Mouse (Mus musculus): ENCODE measurements around the gene Hist1h2af. TPM values are rescaled to one million over a fixed set of nuclear protein-coding genes. Genes with fewer than 3 reads are reported as not detected.
"Not testable (repeated sequence)": the region's sequence is repeated elsewhere in the genome, so short reads cannot be mapped to it uniquely, and the experiment has no call there.

Hist1h2af gene
- polyA plus RNA-seq, 1 experiment from 2014 or later: 0.82 TPM

GRCm38 (mm10) chr13:23529480-23530165, 4.1 kb upstream of the Hist1h2af start:
- H3K9ac ChIP-seq: peak overlapping the region; percentile 62
- H3K27ac ChIP-seq (replicated peaks): peak overlapping the region; percentile 96
- peaks cover 48% of the 10 kb centered on the region for H3K4me1 ChIP-seq (replicated peaks)
- ATAC-seq (ENCODE audit: low FRiP score, low read depth): no peak
- H3K36me3 ChIP-seq: no peaks in the 10 kb centered on the region
- peak overlapping the region; percentile 52 for H3K4me3 ChIP-seq
- WGBS: 33% methylated on average over 2 of the region's 2 CpGs
- H3K9me3 ChIP-seq: no peaks in the 10 kb centered on the region
- H3K4me2 ChIP-seq: peak overlapping the region; percentile 89
- no peaks in the 10 kb centered on the region for H3K27me3 ChIP-seq

DNA sequence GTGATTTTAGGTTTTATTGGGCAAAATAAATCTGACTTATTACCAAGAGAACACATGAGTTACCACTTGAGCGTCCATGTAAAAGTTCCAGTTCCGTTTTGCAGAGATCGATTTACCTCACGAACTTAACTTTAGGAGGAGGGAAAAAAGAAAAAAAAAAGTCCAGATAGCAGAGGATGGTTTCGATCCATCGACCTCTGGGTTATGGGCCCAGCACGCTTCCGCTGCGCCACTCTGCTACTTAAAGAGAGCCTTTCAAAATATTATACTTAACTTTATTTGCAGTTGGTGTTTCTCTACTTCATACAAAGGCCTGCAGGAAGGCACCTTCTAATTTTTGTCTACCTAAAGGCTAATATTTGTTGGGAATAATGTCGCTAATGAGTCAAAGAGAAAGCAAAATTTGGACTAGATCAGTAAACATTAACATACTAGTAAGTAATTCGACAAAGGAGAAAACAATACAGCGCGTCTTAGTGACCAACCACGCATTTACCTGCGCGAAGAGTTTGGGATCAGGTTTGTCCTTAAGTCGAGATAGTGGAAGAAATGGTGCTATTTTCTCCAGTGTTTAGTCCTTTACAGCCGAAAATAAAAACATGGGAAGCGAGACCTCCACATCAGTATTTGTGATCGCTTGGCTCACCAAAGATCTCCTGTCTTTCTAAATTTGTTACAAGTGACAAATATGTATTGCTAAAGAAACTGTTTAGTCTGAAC, 3.4 kb upstream of the Hist1h2af start:
- no peak for ATAC-seq (ENCODE audit: low FRiP score, low read depth)
- under 1% methylated on average over 20 of the region's 20 CpGs for WGBS

DNA sequence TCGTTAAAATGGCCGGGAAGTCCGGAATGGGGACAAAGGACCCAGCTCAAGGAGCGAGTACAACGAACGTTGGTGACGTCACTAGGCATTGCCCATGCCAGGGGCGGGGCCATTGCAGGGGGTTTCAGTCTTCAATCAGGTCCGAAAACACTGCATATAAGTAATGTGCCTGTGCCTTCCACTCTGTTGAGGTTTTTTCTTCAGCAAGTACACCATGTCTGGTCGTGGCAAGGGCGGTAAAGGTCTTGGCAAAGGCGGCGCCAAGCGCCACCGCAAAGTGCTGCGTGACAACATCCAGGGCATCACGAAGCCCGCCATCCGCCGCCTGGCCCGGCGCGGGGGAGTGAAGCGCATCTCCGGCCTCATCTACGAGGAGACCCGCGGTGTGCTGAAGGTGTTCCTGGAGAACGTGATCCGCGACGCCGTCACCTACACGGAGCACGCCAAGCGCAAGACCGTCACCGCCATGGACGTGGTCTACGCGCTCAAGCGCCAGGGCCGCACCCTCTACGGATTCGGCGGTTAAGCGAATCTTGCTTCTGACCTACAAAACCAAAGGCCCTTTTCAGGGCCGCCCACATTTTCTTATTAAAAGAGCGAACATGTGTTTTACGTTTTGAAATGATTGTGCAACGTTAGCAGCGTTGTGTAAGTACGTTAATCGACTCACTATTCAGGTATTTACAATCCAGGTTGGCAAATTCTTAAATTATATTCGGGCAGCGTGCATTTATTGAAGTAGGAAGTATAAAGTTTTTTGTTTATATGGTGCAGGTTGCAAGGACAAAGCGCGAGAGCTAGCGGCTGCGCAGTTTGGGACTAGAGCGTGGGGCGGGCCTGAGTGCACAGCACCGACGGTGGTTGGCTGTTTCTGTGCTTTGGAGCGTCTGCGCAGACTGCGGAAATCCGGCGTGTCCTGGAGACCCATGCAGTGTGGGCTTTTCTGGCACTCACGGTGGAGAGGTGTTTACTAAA, 2.5 kb upstream of the Hist1h2af start, which contains the start of gene Hist1h4h:
Gene Hist1h4h, plus strand, starts transcription at position 150 of the 975 bp plus-strand sequence.
- H3K9ac ChIP-seq: peak within 1 kb of the TSS; percentile 62
- no peaks in the 10 kb centered on the region for H3K9me3 ChIP-seq
- H3K4me2 ChIP-seq: peak within 1 kb of the TSS; percentile 89
- peak; percentile 85 for ATAC-seq (ENCODE audit: low FRiP score, low read depth)
- H3K36me3 ChIP-seq: no peaks in the 10 kb centered on the region
- WGBS: under 1% methylated on average over 60 of the region's 70 CpGs
- no peaks in the 10 kb centered on the region for H3K27me3 ChIP-seq
- H3K4me1 ChIP-seq (replicated peaks): peaks cover 48% of the 10 kb centered on the region
- H3K4me3 ChIP-seq: peak within 1 kb of the TSS; percentile 52
- peak within 1 kb of the TSS; percentile 96 for H3K27ac ChIP-seq (replicated peaks)

More for the DNA sequence above, 3.4 kb upstream of the Hist1h2af start:
- Histone ChIP-seq H3K4me3 (peak overlapping the region; percentile 52), H3K4me1 (replicated peaks) (peaks cover 51% of the 10 kb centered on the region), H3K9me3 (no peaks in the 10 kb centered on the region), H3K27me3 (no peaks in the 10 kb centered on the region), H3K27ac (replicated peaks) (peak overlapping the region; percentile 96), H3K36me3 (no peaks in the 10 kb centered on the region), H3K9ac (peak overlapping the region; percentile 62), H3K4me2 (peak overlapping the region; percentile 89)

DNA sequence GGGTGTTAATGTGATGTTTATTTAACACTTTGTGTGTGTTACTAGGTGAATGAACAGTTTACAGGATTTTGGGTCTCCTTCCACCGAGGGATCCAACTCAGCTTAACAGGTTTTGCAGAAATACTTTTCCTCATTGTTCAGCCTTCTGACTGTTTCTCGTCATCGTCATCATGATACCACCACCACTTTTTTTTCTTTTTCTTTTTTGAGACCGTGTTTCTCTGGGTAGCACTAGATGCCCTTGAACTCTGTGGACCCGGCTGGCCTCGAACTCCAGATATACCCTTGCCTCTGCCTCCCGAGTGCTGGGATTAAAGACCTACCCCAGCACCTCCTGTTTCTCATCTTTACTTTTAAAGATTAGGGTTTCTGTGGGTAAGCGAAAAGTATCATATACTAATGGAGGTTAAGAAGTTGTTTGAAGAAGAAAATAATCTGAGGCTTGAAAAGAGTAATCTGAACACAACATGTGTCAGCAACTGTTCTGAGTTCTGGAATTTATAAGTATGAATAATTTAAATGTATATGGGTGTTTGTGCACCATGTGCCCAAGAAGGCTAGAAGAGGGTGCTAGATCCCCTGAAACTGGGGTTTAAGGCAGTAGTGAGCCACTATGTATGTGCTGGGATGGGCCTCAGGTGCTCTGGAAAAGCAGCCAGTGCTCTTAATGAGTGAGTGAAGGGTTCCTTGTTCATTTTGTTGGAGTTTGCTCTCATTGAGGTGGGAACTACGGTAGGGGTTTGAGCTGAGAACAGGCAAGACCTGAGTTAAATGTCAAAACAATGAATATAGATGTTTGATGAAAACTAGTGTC, 1.2 kb upstream of the Hist1h2af start:
- H3K9me3 ChIP-seq: no peaks in the 10 kb centered on the region
- H3K4me2 ChIP-seq: peak overlapping the region; percentile 89
- H3K27ac ChIP-seq (replicated peaks): peak overlapping the region; percentile 96
- ATAC-seq (ENCODE audit: low FRiP score, low read depth): no peak
- no peaks in the 10 kb centered on the region for H3K27me3 ChIP-seq
- no peaks in the 10 kb centered on the region for H3K36me3 ChIP-seq
- H3K9ac ChIP-seq: peak overlapping the region; percentile 62
- peak overlapping the region; percentile 52 for H3K4me3 ChIP-seq
- WGBS: 23% methylated on average over 9 of the region's 9 CpGs
- peaks cover 43% of the 10 kb centered on the region for H3K4me1 ChIP-seq (replicated peaks)

- peak overlapping the region; percentile 36 for H3K9ac ChIP-seq
- under 1% methylated on average over 15 of the region's 15 CpGs for WGBS
- peaks cover 37% of the 10 kb centered on the region for H3K4me1 ChIP-seq (replicated peaks)
- H3K4me2 ChIP-seq: peak overlapping the region; percentile 89
- H3K9me3 ChIP-seq: no peaks in the 10 kb centered on the region
- ATAC-seq (ENCODE audit: low FRiP score, low read depth): peak; percentile 3; the same call in 1 of the 2 replicates
- H3K36me3 ChIP-seq: no peaks in the 10 kb centered on the region
- no peaks in the 10 kb centered on the region for H3K27me3 ChIP-seq
- peak overlapping the region; percentile 52 for H3K4me3 ChIP-seq
- peak overlapping the region; percentile 74 for H3K27ac ChIP-seq (replicated peaks)
These were observed 844 bp downstream of the Hist1h2af start for GRCm38 (mm10) chr13:23534368-23535131.

GRCm38 (mm10) chr13:23535137-23536075, 1.7 kb downstream of the Hist1h2af start, which contains the start of gene Hist1h3g:
Hist1h3g (plus strand) TSS chr13:23535422.
- Histone ChIP-seq H3K9ac (peak within 1 kb of the TSS; percentile 36), H3K4me3 (peak within 1 kb of the TSS; percentile 52), H3K4me2 (peak within 1 kb of the TSS; percentile 89), H3K27ac (replicated peaks) (peak within 1 kb of the TSS; percentile 74), H3K4me1 (replicated peaks) (peaks cover 30% of the 10 kb centered on the region)
- peak; percentile 94 for ATAC-seq (ENCODE audit: low FRiP score, low read depth)
- H3K9me3 ChIP-seq, H3K36me3 ChIP-seq, H3K27me3 ChIP-seq: not testable (repeated sequence)
- under 1% methylated on average over 49 of the region's 62 CpGs for WGBS

- no peaks in the 10 kb centered on the region for H3K9me3 ChIP-seq
- WGBS: 20% methylated on average over 7 of the region's 7 CpGs
- 0 out of 2 replicates have a peak overlapping the region, but pooled peaks have one; percentile 10 for H3K9ac ChIP-seq
- peak overlapping the region; percentile 89 for H3K4me2 ChIP-seq
- ATAC-seq (ENCODE audit: low FRiP score, low read depth): no peak
- no peaks in the 10 kb centered on the region for H3K27me3 ChIP-seq
- no peaks in the 10 kb centered on the region for H3K36me3 ChIP-seq
- no peak overlapping the region for H3K27ac ChIP-seq (replicated peaks)
- H3K4me3 ChIP-seq: peak overlapping the region; percentile 52
- H3K4me1 ChIP-seq (replicated peaks): peaks cover 30% of the 10 kb centered on the region
These were observed 2.5 kb downstream of the Hist1h2af start for GRCm38 (mm10) chr13:23536076-23536822.

GRCm38 (mm10) chr13:23537006-23537710, 3.5 kb downstream of the Hist1h2af start:
- Histone ChIP-seq H3K4me1 (replicated peaks) (peaks cover 27% of the 10 kb centered on the region), H3K36me3 (no peaks in the 10 kb centered on the region), H3K4me2 (peak overlapping the region; percentile 89), H3K4me3 (no peak overlapping the region), H3K9ac (no peak overlapping the region), H3K27ac (replicated peaks) (no peak overlapping the region), H3K27me3 (no peaks in the 10 kb centered on the region), H3K9me3 (no peaks in the 10 kb centered on the region)
- WGBS: 83% methylated on average over 3 of the region's 3 CpGs
- ATAC-seq (ENCODE audit: low FRiP score, low read depth): no peak

DNA sequence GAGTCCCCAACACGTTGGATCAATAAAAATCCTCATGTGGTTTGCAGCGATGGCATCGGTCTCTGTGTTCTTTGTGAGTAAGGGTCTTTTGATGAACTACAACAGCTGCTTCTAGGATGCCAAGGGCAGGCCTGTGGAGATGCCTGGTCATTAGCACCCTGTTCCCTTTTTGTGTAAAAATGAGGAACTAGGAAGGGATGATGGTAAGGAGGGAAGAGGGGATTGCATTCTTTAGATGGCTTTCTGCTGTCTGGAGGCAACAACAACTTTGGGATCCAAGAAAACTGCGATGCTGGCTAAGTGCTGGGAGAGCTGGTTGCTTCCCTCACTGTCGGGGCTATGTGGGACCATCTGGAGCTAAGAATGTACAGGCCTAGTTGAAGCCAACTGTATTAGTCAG, 4.5 kb downstream of the Hist1h2af start:
- Histone ChIP-seq H3K36me3 (no peaks in the 10 kb centered on the region), H3K4me2 (no peak overlapping the region)
- WGBS: 78% methylated on average over 5 of the region's 5 CpGs

More for the DNA sequence above, 4.5 kb downstream of the Hist1h2af start:
- Histone ChIP-seq H3K27ac (replicated peaks) (no peak overlapping the region), H3K9ac (no peak overlapping the region), H3K9me3 (no peaks in the 10 kb centered on the region), H3K27me3 (no peaks in the 10 kb centered on the region), H3K4me1 (replicated peaks) (peaks cover 21% of the 10 kb centered on the region), H3K4me3 (no peak overlapping the region)
- ATAC-seq (ENCODE audit: low FRiP score, low read depth): no peak
